Mouse (Mus musculus) gastrocnemius, adult 2 months (tissue): ENCODE data around the gene Ceacam3. TPM values are rescaled to one million over a fixed set of nuclear protein-coding genes. Genes with fewer than 3 reads are reported as not detected.
"Not testable (repeated sequence)": the region's sequence is repeated elsewhere in the genome, so short reads cannot be mapped to it uniquely, and the experiment has no call there.

Source experiments
- DNase-seq: peaks from one replicate; pipeline ENCODE4 v3.0.0; 2022
- H3K27ac ChIP-seq: fragments of 200-600 bp; 2 replicates; pipeline ENCODE4 v1.8.1; 2022; ENCODE audit warnings: mild to moderate bottlenecking
- H3K4me3 ChIP-seq: fragments of 200-600 bp; 2 replicates; pipeline ENCODE4 v1.8.1; 2022; ENCODE audit warnings: mild to moderate bottlenecking, moderate library complexity
- CTCF ChIP-seq: fragments of 200-600 bp; IDR thresholded peaks from 2 replicates; pipeline ENCODE4 v1.8.1; 2022; ENCODE audit warnings: antibody characterized with exemption, mild to moderate bottlenecking, moderate library complexity
- intact Hi-C: fragments of 180-260 bp; cut with DNase I; formaldehyde crosslinking; loops from one replicate; pipeline ENCODE4 v1.15.1; 2025
- long read RNA-seq, 2 experiments: library from polyadenylated mRNA; stranded (forward); transcript quantifications; one replicate each; pipeline ENCODE4 v2.0.0; 2021
- total RNA-seq, 2 experiments: library from RNA; stranded (reverse); gene quantifications; 2 replicates each; pipeline ENCODE4 v1.2.3; 2021

Ceacam3 gene
- not detected for total RNA-seq
- long read RNA-seq, experiment 1: 0 reads
- long read RNA-seq, experiment 2: 0 reads

GRCm38 (mm10) chr7:17149931-17150330 lies at the start of gene Ceacam3:
Ceacam3 (plus strand) TSS chr7:17150282.
- Histone ChIP-seq H3K4me3 (no peak within 1 kb of the TSS), H3K27ac (no peak within 1 kb of the TSS)
- DNase-seq: no peak
- intact Hi-C loops: no loop called here
- TF ChIP-seq CTCF: no peak

DNA sequence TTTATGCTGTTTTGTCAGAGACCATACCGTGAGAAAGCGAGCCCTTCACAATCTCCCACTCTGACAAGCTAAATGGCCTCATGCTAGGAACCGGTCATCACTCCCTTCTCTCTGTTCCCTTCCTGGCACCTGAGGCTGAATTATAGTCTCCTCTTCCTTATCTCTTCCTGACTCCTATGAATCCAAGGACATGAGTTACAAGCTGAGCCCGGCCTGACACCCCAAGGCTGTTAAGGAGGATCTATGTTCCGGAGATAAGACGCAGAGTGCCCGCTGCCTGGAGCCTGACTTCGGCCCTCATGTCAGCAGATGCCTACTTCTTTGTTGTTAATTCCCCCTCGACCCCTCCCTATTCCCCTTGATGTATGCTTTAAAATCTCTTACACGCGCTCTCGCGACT lies 48.5 kb upstream of the Ceacam3 start:
- intact Hi-C loops, H3K27ac ChIP-seq, DNase-seq, H3K4me3 ChIP-seq: not testable (repeated sequence)

- Histone ChIP-seq H3K27ac (no peak overlapping the region), H3K4me3 (no peak overlapping the region)
- DNase-seq: no peak
- no peak for TF ChIP-seq CTCF
- intact Hi-C loops: no loop called here
These were observed 14.8 kb upstream of the Ceacam3 start for GRCm38 (mm10) chr7:17135307-17135706.

DNA sequence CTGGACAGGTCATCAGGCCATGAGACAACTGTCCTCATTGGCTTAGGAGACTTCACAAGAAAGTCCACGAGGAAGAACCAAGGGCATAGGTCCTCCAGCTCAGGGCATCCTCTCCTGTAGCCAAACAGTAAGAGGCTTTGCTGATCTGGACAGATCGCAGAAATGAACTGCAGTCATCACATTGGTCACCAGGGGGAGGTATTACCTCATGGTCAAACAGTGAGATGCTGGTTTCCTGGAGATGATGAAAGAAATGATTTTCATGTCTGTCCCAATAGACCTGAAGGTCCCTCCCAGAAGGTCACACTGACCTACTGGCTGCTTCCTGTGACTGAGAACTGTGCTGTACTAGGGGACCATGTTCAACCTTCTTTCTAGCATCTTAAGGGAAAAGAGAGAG lies 5.6 kb downstream of the Ceacam3 start:
- TF ChIP-seq CTCF: peak; percentile 35
- no peak for DNase-seq
- Histone ChIP-seq H3K4me3 (no peak overlapping the region), H3K27ac (no peak overlapping the region)
- intact Hi-C loops: no loop called here

GRCm38 (mm10) chr7:17156885-17157677 lies 7.0 kb downstream of the Ceacam3 start:
- H3K4me3 ChIP-seq: no peak overlapping the region
- no peak for TF ChIP-seq CTCF
- H3K27ac ChIP-seq: no peak overlapping the region
- no peak for DNase-seq
- intact Hi-C loops: no loop called here

GRCm38 (mm10) chr7:17159011-17159410 lies 8.9 kb downstream of the Ceacam3 start:
- no peak for TF ChIP-seq CTCF
- Histone ChIP-seq H3K4me3 (no peak overlapping the region), H3K27ac (no peak overlapping the region)
- intact Hi-C loops: no loop called here
- DNase-seq: no peak

DNA sequence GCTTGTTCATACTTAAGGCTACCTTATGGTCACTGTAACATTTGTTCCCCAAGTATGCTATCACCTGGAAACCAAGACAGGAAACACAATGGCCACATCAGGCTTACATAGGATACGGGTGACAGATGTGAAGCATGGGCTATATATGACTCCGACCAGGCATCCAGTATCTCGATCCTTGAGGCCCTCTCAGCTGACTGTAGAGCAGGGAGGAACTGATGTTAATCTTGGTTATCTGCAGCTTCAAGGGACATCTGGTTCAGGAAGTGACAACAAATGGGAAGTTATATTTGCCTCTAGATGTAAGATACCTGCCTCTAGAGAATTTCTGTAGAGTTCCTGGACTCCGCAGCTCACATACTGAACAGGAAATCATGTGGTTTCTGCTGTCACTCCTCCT lies 21.7 kb downstream of the Ceacam3 start:
- DNase-seq: no peak
- intact Hi-C loops: no loop called here
- no peak overlapping the region for H3K4me3 ChIP-seq
- no peak for TF ChIP-seq CTCF
- no peak overlapping the region for H3K27ac ChIP-seq

DNA sequence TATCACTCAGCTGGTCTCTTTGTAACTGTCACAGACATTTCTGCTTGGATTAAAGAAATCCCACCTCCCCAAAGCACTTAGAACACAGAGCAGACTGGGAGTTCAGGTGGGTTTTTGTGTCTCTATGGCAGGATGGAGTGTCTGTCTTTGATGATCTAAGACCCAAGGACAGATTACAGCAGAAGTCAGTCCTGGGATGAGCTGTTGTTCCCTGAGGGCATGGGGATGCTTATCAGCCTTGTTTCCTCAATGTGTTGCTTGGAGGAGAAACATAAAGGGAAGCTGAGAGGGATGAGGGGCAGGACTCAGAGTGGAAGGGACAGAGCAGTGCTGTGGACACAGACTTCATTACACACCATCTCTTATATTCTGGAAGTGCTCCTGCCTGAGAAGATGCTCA lies 53.1 kb downstream of the Ceacam3 start, which contains the start of gene Psg29:
Psg29 (plus strand) TSS at position 301 of the 400 bp plus-strand sequence.
- Histone ChIP-seq H3K27ac (no peak within 1 kb of the TSS), H3K4me3 (no peak within 1 kb of the TSS)
- DNase-seq: no peak
- intact Hi-C loops: no loop called here
- no peak for TF ChIP-seq CTCF

DNA sequence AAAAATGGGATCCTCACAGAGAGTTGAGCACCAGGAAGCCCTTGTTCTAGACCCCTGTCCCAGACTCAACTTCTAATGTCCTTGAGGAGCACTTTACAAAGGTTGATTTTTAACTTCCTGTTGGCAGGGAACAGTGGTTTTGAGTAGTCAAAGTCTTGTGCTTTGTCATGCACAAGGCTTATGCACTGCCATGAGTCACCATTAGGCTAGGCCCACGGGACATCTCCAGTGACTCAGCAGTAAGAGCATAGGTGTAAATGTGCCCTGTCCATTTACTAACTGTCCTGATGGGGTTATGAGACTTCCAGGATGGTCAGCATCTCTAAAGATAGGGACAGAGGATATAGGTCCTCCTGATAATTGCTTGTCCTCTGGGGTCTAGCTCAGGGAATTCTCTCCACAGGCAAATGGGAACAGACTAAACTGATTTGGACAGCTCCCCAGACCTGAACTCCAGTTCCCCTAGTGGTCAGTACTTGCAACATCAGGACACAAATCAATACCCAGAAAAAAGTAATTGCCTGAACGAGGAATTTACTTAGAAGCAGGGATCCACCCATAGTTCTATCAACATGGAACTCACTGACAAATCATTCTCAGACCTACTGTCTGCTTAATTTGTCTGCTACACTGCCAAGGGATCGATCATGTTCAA lies 55.6 kb downstream of the Ceacam3 start:
- Histone ChIP-seq H3K4me3 (no peak overlapping the region), H3K27ac (no peak overlapping the region)
- no peak for DNase-seq
- no peak for TF ChIP-seq CTCF
- intact Hi-C loops: no loop called here

Other genes with a start within 250 kb of the Ceacam3 start
- gene Ptgir, start 243.8 kb upstream of the Ceacam3 start, total RNA-seq: under 1 TPM; 0.67 to 0.79 TPM
- 100 to 1,000 TPM; 290 to 400 TPM for gene Calm3, start 226.2 kb upstream of the Ceacam3 start, total RNA-seq
- gene Pnmal2, start 205.6 kb upstream of the Ceacam3 start, total RNA-seq: under 1 TPM; 0.74 to 0.86 TPM
- not detected for gene Pnmal1, start 190.6 kb upstream of the Ceacam3 start, total RNA-seq
- gene Gm42372, start 167.2 kb upstream of the Ceacam3 start, total RNA-seq: not detected
- 1 to 10 TPM in 1 of 2 experiments, under 1 TPM in 1; 0.74 to 1.5 TPM for gene Ccdc8, start 157.6 kb upstream of the Ceacam3 start, total RNA-seq
- gene Ppp5c, start 122.4 kb upstream of the Ceacam3 start, total RNA-seq: 10 to 100 TPM; 64.8 to 65.8 TPM
- 1 to 10 TPM in 1 of 2 experiments, under 1 TPM in 1; 0.84 to 1.6 TPM for gene Hif3a, start 87.9 kb upstream of the Ceacam3 start, total RNA-seq
- under 1 TPM; 0.08 to 0.14 TPM for gene Psg16, start 76.2 kb upstream of the Ceacam3 start, total RNA-seq
- gene Psg29, start 53.2 kb downstream of the Ceacam3 start, total RNA-seq: not detected